20 mouse cellular contexts compared by ENCODE assay signal in genomic region chr9:55114752-55115151, GRCm38 (mm10). TPM values are rescaled to one million over a fixed set of nuclear protein-coding genes. Genes with fewer than 3 reads are reported as not detected.
DNase-seq lines count a peak whose midpoint lies in the region; ATAC-seq and TF ChIP-seq lines count a peak whose summit lies in the region.
"Had no signal": no experiment of that assay in that cellular context is flagged by ENCODE, and none has a peak within 500 bp of the region (broad histone marks: within the 10 kb centered on the region; RNA-seq: fewer than 3 reads in every experiment).

No protein-coding gene starts in this region.

- ATAC-seq in kidney, embryonic 14.5 days (ENCODE audit: low FRiP score, low TSS enrichment), result no peak
- ATAC-seq: forebrain, postnatal 0 days had no signal

- TF ChIP-seq POLR2A in bone marrow macrophage, adult 2 months (IDR thresholded peaks at IDR 0.05; ENCODE audit: borderline replicate concordance, low read depth, low read length), result no peak

- no peaks in the 10 kb centered on the region for H3K9me3 ChIP-seq in kidney, embryonic 14.5 days (ENCODE audit: control insufficient read depth, low read length)
- H3K9me3 ChIP-seq: hindbrain, embryonic 15.5 days; limb, embryonic 15.5 days; megakaryocyte, embryonic 14.5 days; neural tube, embryonic 15.5 days had no signal

- no peaks in the 10 kb centered on the region for H3K36me3 ChIP-seq in kidney, embryonic 14.5 days (ENCODE audit: control insufficient read depth, insufficient read depth, low read length)
- H3K36me3 ChIP-seq: hindbrain, embryonic 15.5 days; limb, embryonic 15.5 days; neural tube, embryonic 15.5 days had no signal

- no peak overlapping the region for H3K4me3 ChIP-seq in kidney, embryonic 14.5 days (ENCODE audit: low read length)
- no peak overlapping the region for H3K4me3 ChIP-seq in bone marrow macrophage, adult 2 months (ENCODE audit: insufficient read depth, low read length)
- H3K4me3 ChIP-seq: erythroblast, embryonic 14.5 days; hindbrain, embryonic 15.5 days; limb, embryonic 15.5 days; megakaryocyte, embryonic 14.5 days; neural tube, embryonic 15.5 days had no signal

- no peak overlapping the region for H3K4me2 ChIP-seq in kidney, embryonic 14.5 days (replicated peaks; ENCODE audit: low read depth, low read length)
- H3K4me2 ChIP-seq: hindbrain, embryonic 15.5 days; limb, embryonic 15.5 days; neural tube, embryonic 15.5 days had no signal

- 80% methylated on average over 1 of the region's 1 CpGs for WGBS in kidney, embryonic 14.5 days

- DNase-seq in kidney, postnatal 14 days, result no peak
- DNase-seq in 416B (ENCODE audit: low read depth) (peak; percentile 47), ZHBTc4 (ENCODE audit: low read depth, low spot score) (peak; percentile 33)
- no peak for DNase-seq in layer of hippocampus, adult 11-12 months (ENCODE audit: low spot score)
- DNase-seq in frontal cortex, postnatal 25 days (ENCODE audit: low spot score in 2 of 2), result no peak
- DNase-seq in testis, postnatal 14 days (ENCODE audit: low spot score), result no peak
- DNase-seq: cerebellum, postnatal 10 days; forebrain, postnatal 0 days; gastrocnemius, postnatal 10 days; heart, postnatal 14 days; kidney, adult 2 months; lung, adult 2 months; thymus, postnatal 36 days had no signal

- peak overlapping the region; percentile 28; the same call in 1 of the 2 replicates for H3K9ac ChIP-seq in kidney, embryonic 14.5 days (ENCODE audit: low read depth, low read length)
- H3K9ac ChIP-seq: forebrain, postnatal 0 days; hindbrain, embryonic 15.5 days; limb, embryonic 15.5 days; neural tube, embryonic 15.5 days had no signal

- H3K27ac ChIP-seq in kidney, embryonic 14.5 days (ENCODE audit: low read depth, low read length), result no peak overlapping the region
- H3K27ac ChIP-seq in bone marrow macrophage, adult 2 months (ENCODE audit: insufficient read depth, low read depth, low read length), result peak overlapping the region; percentile 41
- H3K27ac ChIP-seq: hindbrain, embryonic 15.5 days; limb, embryonic 15.5 days; neural tube, embryonic 15.5 days had no signal

- no peak for TF ChIP-seq CTCF in bone marrow macrophage, adult 2 months (IDR thresholded peaks at IDR 0.05; ENCODE audit: low read depth, low read length)

- H3K4me1 ChIP-seq in kidney, embryonic 14.5 days (ENCODE audit: control insufficient read depth, insufficient read depth, low read length), result no peaks in the 10 kb centered on the region
- H3K4me1 ChIP-seq in bone marrow macrophage, adult 2 months (ENCODE audit: control insufficient read depth, insufficient read depth, low read length), result peaks cover 30% of the 10 kb centered on the region
- H3K4me1 ChIP-seq: hindbrain, embryonic 15.5 days; limb, embryonic 15.5 days had no signal

- H3K27me3 ChIP-seq in kidney, embryonic 14.5 days (ENCODE audit: control insufficient read depth, insufficient read depth, low read length), result no peaks in the 10 kb centered on the region
- H3K27me3 ChIP-seq: hindbrain, embryonic 15.5 days; limb, embryonic 15.5 days; megakaryocyte, embryonic 14.5 days; neural tube, embryonic 15.5 days had no signal

RNA-seq across cellular contexts. Expression of gene Ube2q2, which starts 33.9 kb away (rescaled TPM):
- polyA plus RNA-seq in kidney, embryonic 14.5 days (2014; fragmentation: Nextera tagmentation; extraction: Ambion mirVana), result 37.6 and 40.8 TPM in 2 replicates
- 54.6 and 56.9 TPM in 2 replicates for polyA plus RNA-seq in bone marrow macrophage, adult 2 months (2012; ENCODE audit: insufficient read depth, insufficient read length, missing spikeins)

Comparison
In these comparisons a context has a peak if more than half of its experiments do, and no peak if none do; other contexts are left out.
1. DNase-seq: peak in 416B (single experiment) and ZHBTc4 (single experiment); none in kidney, postnatal 14 days (single experiment), layer of hippocampus, adult 11-12 months (single experiment), frontal cortex, postnatal 25 days (0 of 2) and testis, postnatal 14 days (single experiment).